ENCODE assay signal across 11 mouse cellular contexts in genomic region chr9:61293223-61293985, GRCm38 (mm10).
A peak's percentile ranks its signal among the peaks of the same experiment; 100 is the strongest.
DNase-seq lines count a peak whose midpoint lies in the region; ATAC-seq lines count a peak whose summit lies in the region.
"Had no signal": no experiment of that assay in that cellular context is flagged by ENCODE, and none has a peak within 500 bp of the region (broad histone marks: within the 10 kb centered on the region; RNA-seq: fewer than 3 reads in every experiment).

No protein-coding gene starts in this region.

- peaks cover 5% of the 10 kb centered on the region; the same call in 1 of the 2 replicates for H3K4me1 ChIP-seq in forebrain, embryonic 14.5 days (ENCODE audit: control insufficient read depth, insufficient read depth, low read length)
- peaks cover 25% of the 10 kb centered on the region for H3K4me1 ChIP-seq in midbrain, embryonic 12.5 days
- H3K4me1 ChIP-seq in heart, embryonic 12.5 days (replicated peaks): no peaks in the 10 kb centered on the region
- H3K4me1 ChIP-seq: lung, embryonic 15.5 days had no signal

- no peaks in the 10 kb centered on the region for H3K9me3 ChIP-seq in forebrain, embryonic 14.5 days (replicated peaks; ENCODE audit: control insufficient read depth, low read length)
- no peaks in the 10 kb centered on the region for H3K9me3 ChIP-seq in midbrain, embryonic 12.5 days
- H3K9me3 ChIP-seq in heart, embryonic 12.5 days (replicated peaks): no peaks in the 10 kb centered on the region; the same call in none of the 2 replicates
- H3K9me3 ChIP-seq: embryonic facial prominence, embryonic 12.5 days; lung, embryonic 15.5 days had no signal

- ATAC-seq in forebrain, embryonic 14.5 days: peak; percentile 83
- ATAC-seq in midbrain, embryonic 12.5 days (ENCODE audit: low FRiP score, low read depth): 0 out of 2 replicates have a peak, but pooled peaks have one; percentile 62
- no peak for ATAC-seq in heart, embryonic 12.5 days (ENCODE audit: insufficient number of reproducible peaks, low FRiP score)

- no peaks in the 10 kb centered on the region for H3K27me3 ChIP-seq in forebrain, embryonic 14.5 days (replicated peaks; ENCODE audit: control insufficient read depth, insufficient read depth, low read length)
- peaks cover 32% of the 10 kb centered on the region; the same call in 1 of the 2 replicates for H3K27me3 ChIP-seq in midbrain, embryonic 12.5 days
- H3K27me3 ChIP-seq in heart, embryonic 12.5 days (replicated peaks): peaks cover 96% of the 10 kb centered on the region
- H3K27me3 ChIP-seq: embryonic facial prominence, embryonic 12.5 days had no signal

- no peak overlapping the region for H3K9ac ChIP-seq in forebrain, embryonic 14.5 days (ENCODE audit: low read length)
- no peak overlapping the region for H3K9ac ChIP-seq in midbrain, embryonic 12.5 days (replicated peaks)
- H3K9ac ChIP-seq in heart, embryonic 12.5 days: no peak overlapping the region
- H3K9ac ChIP-seq: embryonic facial prominence, embryonic 12.5 days; lung, embryonic 15.5 days had no signal

- peak; percentile 26 for DNase-seq in adrenal gland, adult 2 months
- DNase-seq in adrenal gland, postnatal 4 days (ENCODE audit: low spot score in 2 of 2): no peak
- DNase-seq in cerebellum, adult 11-12 months: peak; percentile 95
- peak; percentile 85 for DNase-seq in forebrain, embryonic 14.5 days (ENCODE audit: low spot score)
- DNase-seq in layer of hippocampus, postnatal 10 days (ENCODE audit: low spot score in 2 of 2): no peak
- DNase-seq in spleen, postnatal 36 days (ENCODE audit: low spot score in 2 of 2): no peak
- DNase-seq: gastrocnemius, postnatal 36 days had no signal

- no peak overlapping the region for H3K4me3 ChIP-seq in forebrain, embryonic 14.5 days (ENCODE audit: low read depth, low read length)
- no peak overlapping the region for H3K4me3 ChIP-seq in midbrain, embryonic 12.5 days
- H3K4me3 ChIP-seq in heart, embryonic 12.5 days: no peak overlapping the region
- H3K4me3 ChIP-seq: embryonic facial prominence, embryonic 12.5 days; lung, embryonic 15.5 days had no signal

- WGBS in forebrain, embryonic 14.5 days: 2% methylated on average over 11 of the region's 11 CpGs
- 16% methylated on average over 11 of the region's 11 CpGs for WGBS in midbrain, embryonic 12.5 days
- WGBS in heart, embryonic 12.5 days: 40% methylated on average over 11 of the region's 11 CpGs

- no peaks in the 10 kb centered on the region for H3K36me3 ChIP-seq in forebrain, embryonic 14.5 days (ENCODE audit: control insufficient read depth, insufficient read depth, low read length)
- no peaks in the 10 kb centered on the region for H3K36me3 ChIP-seq in midbrain, embryonic 12.5 days
- H3K36me3 ChIP-seq in heart, embryonic 12.5 days: no peaks in the 10 kb centered on the region
- H3K36me3 ChIP-seq: embryonic facial prominence, embryonic 12.5 days; lung, embryonic 15.5 days had no signal

- no peak overlapping the region for H3K4me2 ChIP-seq in forebrain, embryonic 14.5 days (ENCODE audit: low read length)
- H3K4me2 ChIP-seq in midbrain, embryonic 12.5 days (replicated peaks): no peak overlapping the region
- no peak overlapping the region for H3K4me2 ChIP-seq in heart, embryonic 12.5 days
- H3K4me2 ChIP-seq: embryonic facial prominence, embryonic 12.5 days; lung, embryonic 15.5 days had no signal

- peak overlapping the region; percentile 22; the same call in 1 of the 2 replicates for H3K27ac ChIP-seq in forebrain, embryonic 14.5 days (ENCODE audit: low read depth, low read length)
- H3K27ac ChIP-seq in midbrain, embryonic 12.5 days (replicated peaks): no peak overlapping the region; the same call in 1 of the 2 replicates
- H3K27ac ChIP-seq in heart, embryonic 12.5 days (ENCODE audit: poor library complexity, severe bottlenecking): no peak overlapping the region
- H3K27ac ChIP-seq: embryonic facial prominence, embryonic 12.5 days; lung, embryonic 15.5 days had no signal

Comparison
In these comparisons a context has a peak if more than half of its experiments do, and no peak if none do; other contexts are left out.
1. DNase-seq: peak in adrenal gland, adult 2 months (single experiment), cerebellum, adult 11-12 months (single experiment) and forebrain, embryonic 14.5 days (single experiment); none in adrenal gland, postnatal 4 days (0 of 2), layer of hippocampus, postnatal 10 days (0 of 2) and spleen, postnatal 36 days (0 of 2).